Mouse (Mus musculus) Muller cell, postnatal 12 days (primary cell): ENCODE results near the gene Tnfsf8.

Experiments
- DNase-seq: peaks from one replicate; pipeline ENCODE4 v3.0.0-alpha.2; 2015; ENCODE audit errors: inconsistent ontology term

Gene Tnfsf8

GRCm38 (mm10) chr4:63860688-63861540 is at the start of gene Tnfsf8:
Gene Tnfsf8 (minus strand): TSS chr4:63861347.
- DNase-seq: no peak

DNA sequence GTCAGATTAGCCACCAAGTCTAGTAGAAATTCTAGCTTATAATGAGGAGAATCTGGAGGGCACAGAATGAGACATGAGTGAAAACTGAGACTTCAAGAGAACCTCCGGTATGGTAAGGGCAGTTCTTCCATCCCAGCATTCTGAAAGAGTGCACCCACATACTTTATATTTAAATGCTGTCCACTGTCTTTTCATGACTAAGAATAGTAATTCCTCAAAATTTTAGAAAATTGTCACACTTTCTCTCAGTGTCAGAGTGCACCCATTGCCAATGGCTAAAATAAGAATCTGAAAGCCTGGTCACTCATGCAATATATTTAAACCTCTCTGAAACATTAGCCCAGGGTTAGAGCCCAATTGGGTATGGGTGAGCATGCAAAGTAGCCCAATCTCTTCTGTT is 47.4 kb upstream of the Tnfsf8 start:
- DNase-seq: no peak

DNA sequence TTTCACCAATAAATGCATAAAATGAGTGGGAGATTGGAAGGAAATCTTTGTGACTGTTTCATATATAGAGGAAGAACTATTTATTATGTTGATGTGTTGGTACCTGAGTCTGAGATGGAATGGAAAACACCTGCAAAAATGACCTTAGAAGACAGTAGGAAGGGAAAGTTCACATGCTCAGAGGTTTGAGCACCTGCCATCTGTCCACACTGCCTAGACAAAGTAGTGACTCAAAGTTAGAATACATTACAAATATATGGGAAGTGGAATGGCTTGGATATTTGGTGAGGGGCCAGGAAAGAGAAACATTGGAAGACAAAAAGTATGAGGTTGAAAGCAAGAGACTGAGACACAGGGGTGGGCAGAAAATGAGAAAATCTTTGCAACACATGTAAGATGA is 46.3 kb upstream of the Tnfsf8 start:
- DNase-seq: no peak

GRCm38 (mm10) chr4:63906050-63906449 is 44.9 kb upstream of the Tnfsf8 start:
- no peak for DNase-seq

DNA sequence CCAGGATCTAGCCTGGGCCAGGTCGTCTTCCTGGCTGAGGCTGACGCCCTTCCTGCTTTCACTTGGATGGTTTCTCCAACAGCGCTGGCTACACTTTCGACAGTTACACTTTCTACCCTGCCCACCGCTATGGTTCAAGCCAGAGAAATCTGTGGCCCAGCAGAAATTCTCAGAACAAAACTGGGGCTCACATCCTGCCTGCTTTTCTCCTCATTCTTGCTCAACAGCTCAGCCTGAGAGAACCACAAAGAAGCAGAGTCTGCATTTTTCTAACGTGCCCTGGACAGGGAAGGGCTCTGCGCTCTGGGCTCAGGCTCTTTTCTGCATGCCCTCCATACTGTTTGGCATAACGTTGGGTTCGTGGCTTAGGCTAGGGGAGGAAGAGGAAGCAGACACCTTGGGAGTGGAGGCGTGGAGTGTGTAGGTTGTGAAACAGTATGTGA is 38.0 kb upstream of the Tnfsf8 start:
- no peak for DNase-seq

DNA sequence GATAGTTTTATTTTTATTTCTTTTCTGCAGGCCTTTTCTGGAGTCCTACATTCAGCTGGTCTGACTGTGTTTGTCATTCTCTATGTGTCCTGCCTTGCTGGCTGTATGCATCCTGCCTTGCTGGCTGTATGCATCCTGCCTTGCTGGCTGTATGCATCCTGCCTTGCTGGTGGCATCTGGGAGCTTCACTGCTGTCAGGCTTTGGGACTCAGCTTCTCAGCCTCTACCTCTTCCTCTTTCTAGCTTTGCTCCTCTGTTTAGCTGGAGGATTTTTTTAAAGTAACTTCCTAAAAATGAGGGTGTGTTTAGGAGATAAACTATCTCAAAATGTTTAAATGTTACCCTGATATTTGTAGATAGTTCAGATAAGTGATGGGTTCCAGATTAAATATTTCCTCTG is 36.0 kb upstream of the Tnfsf8 start:
- no peak for DNase-seq

GRCm38 (mm10) chr4:63886156-63886555 is 25.0 kb upstream of the Tnfsf8 start:
- no peak for DNase-seq

GRCm38 (mm10) chr4:63876720-63877119 is 15.6 kb upstream of the Tnfsf8 start:
- no peak for DNase-seq

DNA sequence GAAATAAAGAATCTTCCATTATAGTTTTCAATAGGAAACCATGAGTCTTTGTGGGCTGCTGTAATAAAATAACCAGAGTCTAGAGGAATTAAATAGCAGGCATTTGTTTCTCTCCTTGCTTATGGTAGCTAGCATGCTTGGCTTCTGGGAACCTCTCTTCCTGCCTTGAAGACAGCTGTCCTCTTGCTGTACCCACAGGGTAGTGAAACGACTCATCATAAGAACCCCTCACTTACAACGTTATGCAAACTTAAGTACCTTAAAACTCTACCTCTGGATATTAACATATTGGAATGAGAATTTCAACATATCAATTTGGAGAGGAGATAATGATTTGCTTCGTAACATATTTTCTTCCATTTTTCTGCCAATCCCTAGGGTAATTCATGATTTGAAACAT is 14.3 kb upstream of the Tnfsf8 start:
- no peak for DNase-seq

DNA sequence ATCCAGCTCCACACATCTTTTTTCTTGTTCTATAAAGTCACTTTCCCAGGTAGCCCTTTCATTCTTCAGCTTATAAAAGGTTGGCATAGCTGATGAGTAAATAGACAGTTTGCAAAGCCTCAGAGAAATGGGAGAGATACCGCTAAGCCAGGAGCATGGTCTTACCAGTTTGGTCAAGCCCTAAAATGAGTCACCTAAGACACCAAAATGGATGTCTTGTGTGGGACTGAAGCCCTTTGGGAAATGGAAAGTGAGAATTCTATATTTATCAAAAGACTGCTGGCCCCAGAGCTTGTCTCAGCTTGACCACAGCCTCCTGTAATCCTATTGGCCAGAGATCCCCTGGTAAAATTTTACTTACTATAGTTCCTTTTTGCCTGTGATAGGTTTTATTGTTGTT is 9.5 kb upstream of the Tnfsf8 start:
- DNase-seq: no peak

DNA sequence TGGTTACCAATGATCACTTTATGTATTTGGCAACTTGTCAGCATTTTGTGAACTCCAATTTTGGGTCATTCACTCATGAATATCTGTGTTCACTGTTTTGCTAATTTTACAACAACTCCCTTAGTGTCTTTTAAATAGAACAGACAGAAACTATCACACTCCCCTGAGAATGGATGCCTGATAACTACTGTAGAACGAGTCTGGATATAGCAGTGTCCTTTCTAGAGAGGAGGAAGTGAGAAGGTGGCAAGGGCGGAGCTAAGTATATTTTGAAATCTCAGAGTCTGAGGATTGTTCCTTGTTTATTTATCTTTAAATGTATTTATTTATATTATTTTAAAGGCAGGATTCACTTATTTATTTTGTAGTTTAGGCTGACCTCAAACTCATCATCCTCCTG is 7.6 kb upstream of the Tnfsf8 start:
- no peak for DNase-seq

GRCm38 (mm10) chr4:63862953-63863352 is 1.8 kb upstream of the Tnfsf8 start:
- DNase-seq: no peak

- DNase-seq: peak; percentile 45
Observed at GRCm38 (mm10) chr4:63862092-63862697, 1.0 kb upstream of the Tnfsf8 start.

DNA sequence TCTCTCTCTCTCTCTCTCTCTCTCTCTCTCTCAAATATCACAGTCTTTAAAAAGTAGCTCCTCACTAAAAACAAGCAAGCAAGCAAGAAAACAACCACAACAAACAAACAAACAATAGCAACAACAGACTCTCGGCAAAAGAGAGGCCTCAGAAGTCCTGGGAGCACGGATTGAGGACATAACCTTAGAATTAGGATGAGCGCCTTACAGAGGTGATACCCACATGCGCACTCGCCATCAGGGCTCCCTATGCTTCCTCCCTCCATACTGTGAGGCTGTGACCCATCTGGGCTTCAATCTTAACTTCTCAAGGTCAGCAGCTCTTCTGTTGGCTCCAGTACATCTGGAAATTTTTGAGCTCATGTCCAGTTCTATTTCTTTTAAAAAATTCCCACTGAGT is 911 bp downstream of the Tnfsf8 start:
- no peak for DNase-seq

GRCm38 (mm10) chr4:63859785-63860203 is 1.4 kb downstream of the Tnfsf8 start:
- DNase-seq: peak; percentile 36

- DNase-seq: no peak
Observed at GRCm38 (mm10) chr4:63858646-63859224, 2.4 kb downstream of the Tnfsf8 start.

DNA sequence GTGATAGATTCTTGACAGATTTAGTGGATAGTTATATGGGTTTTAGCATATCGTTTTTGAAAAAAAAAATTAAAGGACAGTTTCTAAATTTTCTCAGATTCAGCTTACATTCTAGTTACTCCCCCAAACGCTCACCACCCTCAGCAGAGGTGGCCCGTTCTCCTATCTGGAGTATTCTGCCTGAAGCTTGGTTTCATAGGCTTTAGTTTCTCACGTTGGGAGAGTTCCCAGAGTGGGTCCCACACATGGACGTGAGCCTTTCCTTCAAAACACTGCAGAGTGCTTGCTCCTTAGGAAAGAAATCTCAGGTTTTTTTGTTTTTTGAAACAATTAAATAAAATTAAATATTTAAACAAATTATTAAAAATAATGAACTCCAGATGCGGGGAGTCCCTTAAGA is 4.4 kb downstream of the Tnfsf8 start:
- DNase-seq: no peak

- DNase-seq: no peak
Observed at GRCm38 (mm10) chr4:63853782-63854386, 7.3 kb downstream of the Tnfsf8 start.

GRCm38 (mm10) chr4:63850082-63850481 is 11.1 kb downstream of the Tnfsf8 start:
- no peak for DNase-seq

- DNase-seq: no peak
Observed at GRCm38 (mm10) chr4:63846881-63847597, 14.1 kb downstream of the Tnfsf8 start.

DNA sequence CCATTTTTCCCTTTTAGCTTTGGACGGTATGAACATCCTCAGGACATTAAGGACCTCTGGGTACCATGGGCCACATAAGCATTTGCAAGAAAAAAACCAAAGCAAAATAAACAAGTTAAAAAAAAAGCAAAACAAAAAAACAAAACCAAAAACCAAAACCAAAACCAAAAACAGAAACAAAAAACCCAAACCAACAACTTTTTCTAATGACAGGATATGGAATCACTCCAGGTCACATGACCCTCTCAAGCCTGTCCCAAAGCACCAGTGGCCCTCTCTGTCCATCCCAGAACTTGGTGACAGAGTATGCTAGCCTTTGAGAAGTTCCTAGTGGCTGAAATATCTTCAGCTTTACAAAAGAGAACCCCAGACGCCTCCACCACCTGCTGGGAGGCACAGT is 15.4 kb downstream of the Tnfsf8 start:
- no peak for DNase-seq

DNA sequence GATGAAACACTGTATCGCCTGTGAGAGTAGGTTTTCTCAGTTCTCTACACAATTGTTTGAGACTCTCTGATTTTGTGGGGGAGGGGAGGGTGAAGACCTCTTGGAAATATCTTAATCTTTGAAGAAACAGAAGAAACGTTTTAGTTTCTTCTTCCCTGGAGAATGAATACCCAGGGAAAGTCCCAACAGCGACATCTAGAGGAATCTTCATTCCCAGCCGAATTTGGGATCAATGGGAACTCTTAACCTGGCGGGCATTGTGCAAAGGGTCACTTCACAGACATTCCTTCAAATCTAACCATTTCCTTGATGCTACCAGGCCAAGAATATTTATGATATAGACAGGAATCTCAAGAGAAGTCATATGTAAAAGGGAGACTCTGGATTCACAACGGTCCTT is 17.2 kb downstream of the Tnfsf8 start:
- peak; percentile 35 for DNase-seq
